Mouse (Mus musculus) heart, embryonic 11.5 days (tissue): ENCODE data around the gene Cacna2d3. TPM values are rescaled to one million over a fixed set of nuclear protein-coding genes. Genes with fewer than 3 reads are reported as not detected.

Source experiments
- ATAC-seq: fragments of 200-750 bp; cut with Nextera tagmentation; replicated peaks from 2 replicates; pipeline ENCODE4 v1.8.0; 2017; ENCODE audit warnings: moderate library complexity; ENCODE audit not compliant: insufficient number of reproducible peaks, low FRiP score, low TSS enrichment
- H3K27ac ChIP-seq: fragments of 300-500 bp; sonication (generic); 2 replicates; pipeline ENCODE4 v1.5.1; 2014; ENCODE audit warnings: mild to moderate bottlenecking, low read depth, low read length
- H3K27me3 ChIP-seq: fragments of 300-500 bp; sonication (generic); 2 replicates; pipeline ENCODE4 v1.6.1; 2014; ENCODE audit warnings: mild to moderate bottlenecking, low read length, mixed read lengths; ENCODE audit not compliant: control insufficient read depth, insufficient read depth
- H3K36me3 ChIP-seq: fragments of 300-500 bp; sonication (generic); 2 replicates; pipeline ENCODE4 v1.6.1; 2014; ENCODE audit warnings: mild to moderate bottlenecking, low read length, moderate library complexity, mixed read lengths; ENCODE audit not compliant: control insufficient read depth, insufficient read depth
- H3K4me1 ChIP-seq: fragments of 300-500 bp; sonication (generic); 2 replicates; pipeline ENCODE4 v1.6.1; 2014; ENCODE audit warnings: low read length; ENCODE audit not compliant: control insufficient read depth, insufficient read depth
- H3K4me2 ChIP-seq: fragments of 300-500 bp; sonication (generic); 2 replicates; pipeline ENCODE4 v1.6.1; 2014; ENCODE audit warnings: mild to moderate bottlenecking, moderate library complexity
- H3K4me3 ChIP-seq: fragments of 300-500 bp; sonication (generic); 2 replicates; pipeline ENCODE4 v1.5.1; 2014; ENCODE audit warnings: low read depth, low read length
- H3K9ac ChIP-seq: fragments of 300-500 bp; sonication (generic); 2 replicates; pipeline ENCODE4 v1.6.1; 2014; ENCODE audit warnings: mild to moderate bottlenecking, low read depth, low read length, moderate library complexity
- H3K9me3 ChIP-seq: fragments of 300-500 bp; sonication (generic); replicated peaks from 2 replicates; pipeline ENCODE4 v1.6.1; 2016; ENCODE audit warnings: low read length; ENCODE audit not compliant: control insufficient read depth
- WGBS: fragments of 180-500 bp; shearing (Covaris S2); extraction: QIAGEN DNeasy Blood & Tissue Kit; methylation state at CpG from one replicate; pipeline ENCODE4 v1.1.7; 2014; ENCODE audit not compliant: insufficient replicate concordance; 5-methylcytosine and 5-hydroxymethylcytosine counted together
- polyA plus RNA-seq: library from polyadenylated mRNA; unstranded; fragments of >200 nt; fragmentation: Nextera tagmentation; extraction: Ambion mirVana; gene quantifications from 2 replicates; pipeline ENCODE4 v1.2.1, GENCODE M21; 2014

Gene Cacna2d3
- polyA plus RNA-seq, 1 experiment from 2014 or later = 2.6 TPM

DNA sequence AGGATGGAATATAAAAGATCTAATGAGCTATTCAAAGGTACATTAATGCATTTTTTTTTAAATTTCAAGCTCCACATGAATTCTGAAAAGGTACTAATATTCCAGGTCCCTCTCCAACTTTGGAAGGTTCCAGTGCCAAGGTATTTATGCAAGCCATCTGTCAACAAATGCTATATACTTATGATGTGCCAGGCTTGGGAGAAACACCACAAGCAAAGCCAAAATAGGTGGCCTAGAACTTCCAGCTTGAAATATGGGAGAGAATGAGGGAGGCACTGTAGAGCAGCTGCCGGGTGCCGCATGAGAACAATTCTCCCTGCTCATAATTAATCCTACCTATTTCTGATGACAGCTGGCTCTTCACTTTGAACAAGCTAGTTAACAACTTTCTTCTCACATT is 860.5 kb downstream of the Cacna2d3 start:
- H3K4me1 ChIP-seq = no peaks in the 10 kb centered on the region
- H3K27ac ChIP-seq = no peak overlapping the region
- no peaks in the 10 kb centered on the region for H3K36me3 ChIP-seq
- 89% methylated on average over 2 of the region's 2 CpGs for WGBS
- no peaks in the 10 kb centered on the region for H3K27me3 ChIP-seq
- no peak overlapping the region for H3K4me3 ChIP-seq
- no peaks in the 10 kb centered on the region for H3K9me3 ChIP-seq
- H3K9ac ChIP-seq = no peak overlapping the region
- no peak for ATAC-seq
- H3K4me2 ChIP-seq = no peak overlapping the region

Other genes starting within 250 kb of the Cacna2d3 start
- 181 and 182 TPM in 2 replicates for gene Selenok, start 246.4 kb upstream of the Cacna2d3 start, polyA plus RNA-seq